Mouse (Mus musculus) megakaryocyte, embryonic 14.5 days (primary cell): ENCODE measurements around the gene Cst7.

ENCODE experiments used
- FLI1 ChIP-seq: IDR thresholded peaks from 2 replicates; pipeline ENCODE4 v1.6.1; 2012; ENCODE audit warnings: low read length, inconsistent platforms, mixed read lengths
- GATA1 ChIP-seq: IDR thresholded peaks from 3 replicates; pipeline ENCODE4 v1.6.1; 2012; ENCODE audit warnings: mixed read lengths, low read length, inconsistent platforms, borderline replicate concordance

- TF ChIP-seq GATA1, result no peak
- no peak for TF ChIP-seq FLI1
These were observed 11.6 kb upstream of the Cst7 start for GRCm38 (mm10) chr2:150558568-150558967.
